Mouse (Mus musculus) erythroblast, embryonic 14.5 days (primary cell): ENCODE results near the gene Mettl24. TPM values are rescaled to one million over a fixed set of nuclear protein-coding genes. Genes with fewer than 3 reads are reported as not detected.

ENCODE experiments used
- H3K27me3 ChIP-seq: 2 replicates; pipeline ENCODE4 v1.6.1; 2012; ENCODE audit warnings: inconsistent platforms; ENCODE audit not compliant: control insufficient read depth
- H3K36me3 ChIP-seq: 2 replicates; pipeline ENCODE4 v1.6.1; 2012; ENCODE audit warnings: mild to moderate bottlenecking, inconsistent platforms; ENCODE audit not compliant: control insufficient read depth
- H3K4me1 ChIP-seq: 2 replicates; pipeline ENCODE4 v1.6.1; 2012; ENCODE audit warnings: inconsistent platforms; ENCODE audit not compliant: control insufficient read depth
- H3K4me3 ChIP-seq: replicated peaks from 2 replicates; pipeline ENCODE3; 2012; ENCODE audit warnings: moderate library complexity, mild to moderate bottlenecking, inconsistent platforms
- H3K9me3 ChIP-seq: 2 replicates; pipeline ENCODE4 v1.6.1; 2012; ENCODE audit warnings: low read length, inconsistent platforms, mixed read lengths; ENCODE audit not compliant: control insufficient read depth
- GATA1 ChIP-seq: IDR thresholded peaks from 2 replicates; pipeline ENCODE4 v1.6.1; 2012; ENCODE audit warnings: low read length, inconsistent platforms, mixed read lengths
- TAL1 ChIP-seq: IDR thresholded peaks from 3 replicates; pipeline ENCODE4 v1.6.1; 2012; ENCODE audit warnings: low read length, inconsistent platforms, mixed read lengths
- polyA plus RNA-seq: library from polyadenylated mRNA; stranded (reverse); fragments of >175 nt; gene quantifications from 2 replicates; pipeline ENCODE4 v1.2.3, GENCODE M21; 2012

Mettl24 gene
- polyA plus RNA-seq, 1 experiment: not detected

DNA sequence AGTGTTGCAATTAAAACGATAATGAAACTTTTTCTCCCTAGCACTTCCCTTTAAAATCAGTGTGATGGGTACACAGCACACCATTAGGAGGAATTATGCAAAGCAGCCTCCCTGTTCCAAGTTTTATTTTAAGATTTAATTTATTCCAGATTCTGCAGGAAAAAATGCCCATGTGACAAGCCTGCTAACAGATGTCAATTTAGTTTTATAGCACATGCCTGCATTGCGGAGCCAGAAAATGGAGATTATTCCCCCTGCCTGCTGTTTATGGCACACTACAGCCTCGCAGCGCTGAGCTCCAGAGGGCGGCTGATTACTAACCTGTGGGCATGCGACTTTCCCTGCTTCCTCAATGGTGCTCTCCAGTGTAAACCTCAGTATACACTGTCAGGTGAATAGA, 79.5 kb downstream of the Mettl24 start:
- no peaks in the 10 kb centered on the region for H3K9me3 ChIP-seq
- H3K27me3 ChIP-seq: no peaks in the 10 kb centered on the region
- no peaks in the 10 kb centered on the region for H3K36me3 ChIP-seq
- no peaks in the 10 kb centered on the region for H3K4me1 ChIP-seq
- H3K4me3 ChIP-seq: no peak overlapping the region
- TF ChIP-seq TAL1 (no peak), GATA1 (no peak)

DNA sequence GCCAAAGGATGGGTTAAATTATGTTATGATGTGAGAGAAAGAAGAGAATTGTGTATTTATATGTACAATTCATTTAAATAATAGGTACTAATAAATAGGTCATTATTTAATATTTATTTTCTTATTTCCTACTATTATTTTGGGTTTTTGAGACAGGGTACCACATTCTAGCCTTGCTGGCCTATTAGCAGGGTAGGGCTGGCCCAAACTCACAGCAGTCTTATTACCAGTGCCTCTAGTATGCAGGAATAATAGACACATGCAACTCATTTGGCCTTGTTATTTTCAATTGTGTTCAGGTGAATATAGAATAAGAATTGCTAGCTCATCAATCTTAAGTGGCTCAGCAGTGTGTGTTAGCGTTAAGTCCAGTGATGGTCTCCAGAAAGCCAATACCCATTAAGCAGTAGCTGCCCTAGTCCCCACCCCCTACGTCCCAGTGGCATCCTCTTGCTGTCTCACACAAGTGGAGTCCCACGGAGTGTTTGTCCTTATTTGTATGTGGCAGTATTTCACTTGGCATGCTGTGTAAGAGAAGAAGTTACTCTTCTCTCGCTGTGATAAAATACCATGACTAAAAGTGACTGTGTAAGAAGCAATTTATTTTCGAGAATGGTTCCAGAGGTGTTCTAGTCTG, 80.1 kb downstream of the Mettl24 start:
- H3K4me3 ChIP-seq: no peak overlapping the region
- H3K27me3 ChIP-seq: no peaks in the 10 kb centered on the region
- no peaks in the 10 kb centered on the region for H3K36me3 ChIP-seq
- H3K4me1 ChIP-seq: no peaks in the 10 kb centered on the region
- H3K9me3 ChIP-seq: no peaks in the 10 kb centered on the region
- TF ChIP-seq GATA1 (no peak), TAL1 (no peak)

DNA sequence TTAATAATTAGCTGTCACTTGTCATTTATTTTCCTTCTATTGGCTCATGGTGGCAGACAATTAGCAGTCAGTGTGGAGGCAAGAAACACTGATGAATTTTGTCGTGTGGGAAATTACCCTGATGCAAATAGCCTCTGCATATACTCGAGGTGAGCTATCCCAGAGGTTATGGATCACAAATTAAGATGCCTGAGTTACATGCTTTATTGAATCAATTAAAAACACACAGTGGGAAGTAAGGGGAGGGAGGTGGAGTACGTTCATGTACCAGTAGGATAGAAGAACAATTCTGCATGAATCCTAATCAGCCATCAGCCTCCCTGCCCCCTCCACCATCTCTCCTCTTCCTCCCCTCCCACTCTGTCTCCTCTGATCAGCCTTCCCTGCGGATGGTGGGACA, 89.2 kb downstream of the Mettl24 start:
- Histone ChIP-seq H3K4me1 (no peaks in the 10 kb centered on the region), H3K27me3 (no peaks in the 10 kb centered on the region), H3K9me3 (no peaks in the 10 kb centered on the region), H3K36me3 (no peaks in the 10 kb centered on the region), H3K4me3 (no peak overlapping the region)
- TF ChIP-seq TAL1 (no peak), GATA1 (no peak)

DNA sequence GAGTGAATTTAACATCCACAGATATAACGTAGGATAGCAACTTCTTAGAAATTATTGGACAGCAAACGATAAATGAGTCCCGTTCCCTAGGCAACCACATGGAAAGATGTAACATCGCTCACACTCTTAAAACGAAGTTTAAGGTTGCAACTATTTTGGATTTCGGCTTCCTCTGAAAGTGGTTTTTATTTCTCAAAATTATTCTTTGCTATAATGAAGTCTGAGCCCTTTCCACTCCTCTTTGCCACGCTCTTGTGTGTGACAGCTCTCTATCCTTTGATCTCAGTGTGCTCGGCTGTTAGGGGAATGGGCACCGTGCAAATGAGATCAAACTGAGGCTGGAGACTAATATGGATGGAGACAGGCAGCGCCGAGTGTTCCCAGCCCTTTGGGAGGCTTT, 92.1 kb downstream of the Mettl24 start:
- H3K27me3 ChIP-seq: no peaks in the 10 kb centered on the region
- no peak for TF ChIP-seq TAL1
- no peak for TF ChIP-seq GATA1
- no peak overlapping the region for H3K4me3 ChIP-seq
- H3K36me3 ChIP-seq: no peaks in the 10 kb centered on the region
- no peaks in the 10 kb centered on the region for H3K4me1 ChIP-seq
- no peaks in the 10 kb centered on the region for H3K9me3 ChIP-seq

DNA sequence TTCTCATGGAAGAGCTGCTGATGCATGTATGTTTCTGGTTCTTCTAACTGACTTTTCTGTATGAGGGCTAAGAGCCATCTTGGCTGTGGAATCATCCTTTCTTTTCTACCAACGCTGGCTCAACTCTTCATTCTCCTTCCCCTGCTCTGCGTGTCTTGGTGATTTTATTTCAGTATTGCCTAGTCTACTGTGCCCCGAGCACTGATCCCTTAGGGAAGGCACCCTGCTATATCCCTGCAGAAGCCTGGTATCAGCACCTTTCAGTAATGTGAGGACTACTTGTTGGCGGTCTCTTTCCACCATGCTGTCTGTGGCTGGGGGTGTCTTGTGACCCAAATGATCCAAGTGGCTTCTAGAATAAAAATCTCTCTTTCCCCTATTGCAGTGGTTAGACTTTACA, 92.6 kb downstream of the Mettl24 start:
- Histone ChIP-seq H3K4me3 (no peak overlapping the region), H3K4me1 (no peaks in the 10 kb centered on the region), H3K27me3 (no peaks in the 10 kb centered on the region), H3K36me3 (no peaks in the 10 kb centered on the region), H3K9me3 (no peaks in the 10 kb centered on the region)
- TF ChIP-seq GATA1 (no peak), TAL1 (no peak)

DNA sequence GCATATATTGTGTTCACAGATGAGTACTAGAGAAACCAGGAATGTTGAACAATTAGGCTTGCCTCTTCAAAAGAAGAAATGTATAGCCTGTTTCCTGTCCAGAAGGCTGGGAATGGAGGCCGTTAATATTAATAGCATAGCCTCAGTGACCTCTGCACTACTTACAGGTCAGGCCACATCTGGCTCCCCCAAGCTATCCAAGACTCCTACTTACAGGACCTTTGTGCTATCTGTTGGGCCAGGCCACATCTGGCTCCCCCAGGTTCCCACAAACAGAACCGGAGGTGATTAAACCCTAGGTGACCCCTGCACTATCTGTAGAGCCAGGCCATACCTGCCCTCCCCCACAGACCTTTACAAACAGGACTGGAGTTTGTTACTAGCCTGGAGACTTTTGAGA, 94.1 kb downstream of the Mettl24 start:
- Histone ChIP-seq H3K36me3 (no peaks in the 10 kb centered on the region), H3K4me1 (no peaks in the 10 kb centered on the region), H3K27me3 (no peaks in the 10 kb centered on the region), H3K9me3 (no peaks in the 10 kb centered on the region), H3K4me3 (no peak overlapping the region)
- TF ChIP-seq TAL1 (no peak), GATA1 (no peak)

DNA sequence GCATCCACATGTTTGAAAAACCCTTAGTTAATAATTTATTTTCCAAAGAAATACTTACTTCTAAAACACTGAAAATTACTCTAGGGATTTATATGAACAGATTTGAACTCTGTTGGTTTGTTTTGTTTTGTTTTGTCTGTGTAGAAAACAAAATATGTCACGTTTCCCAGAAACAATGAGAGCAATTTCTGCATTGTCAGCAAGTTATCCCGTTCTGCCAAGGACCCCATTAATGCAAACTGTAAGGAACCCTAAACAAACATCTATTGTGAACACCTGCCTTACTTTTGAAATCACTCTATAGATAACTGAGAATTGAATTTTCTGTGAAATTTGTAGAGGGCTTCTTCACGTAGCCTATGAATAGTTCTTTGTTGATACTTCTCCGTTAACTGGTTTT, 95.4 kb downstream of the Mettl24 start:
- Histone ChIP-seq H3K36me3 (no peaks in the 10 kb centered on the region), H3K9me3 (no peaks in the 10 kb centered on the region), H3K4me3 (no peak overlapping the region), H3K27me3 (no peaks in the 10 kb centered on the region), H3K4me1 (no peaks in the 10 kb centered on the region)
- no peak for TF ChIP-seq GATA1

DNA sequence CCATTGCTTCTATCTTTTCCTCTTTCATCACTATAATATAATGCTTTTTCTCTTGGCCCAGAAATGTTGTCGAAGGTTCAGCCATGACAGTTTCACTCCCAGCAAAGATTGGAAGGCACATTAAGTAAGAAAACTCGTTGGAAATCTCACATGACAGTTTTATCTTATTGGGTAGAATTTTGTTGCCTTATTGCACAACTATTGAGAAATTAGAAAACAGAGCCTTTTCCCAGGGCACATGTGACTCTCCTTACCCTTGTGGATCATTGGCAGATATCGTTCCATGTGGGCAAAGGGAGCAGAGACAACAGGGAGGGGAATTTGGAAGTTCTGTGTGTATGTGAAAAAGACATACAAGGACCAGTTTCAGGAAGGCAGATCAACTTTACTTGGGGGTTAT, 107.3 kb downstream of the Mettl24 start:
- Histone ChIP-seq H3K36me3 (no peaks in the 10 kb centered on the region), H3K4me3 (no peak overlapping the region), H3K27me3 (no peaks in the 10 kb centered on the region), H3K9me3 (peaks cover 3% of the 10 kb centered on the region; the same call in 1 of the 2 replicates), H3K4me1 (no peaks in the 10 kb centered on the region)
- TF ChIP-seq GATA1: no peak
- TF ChIP-seq TAL1: no peak

DNA sequence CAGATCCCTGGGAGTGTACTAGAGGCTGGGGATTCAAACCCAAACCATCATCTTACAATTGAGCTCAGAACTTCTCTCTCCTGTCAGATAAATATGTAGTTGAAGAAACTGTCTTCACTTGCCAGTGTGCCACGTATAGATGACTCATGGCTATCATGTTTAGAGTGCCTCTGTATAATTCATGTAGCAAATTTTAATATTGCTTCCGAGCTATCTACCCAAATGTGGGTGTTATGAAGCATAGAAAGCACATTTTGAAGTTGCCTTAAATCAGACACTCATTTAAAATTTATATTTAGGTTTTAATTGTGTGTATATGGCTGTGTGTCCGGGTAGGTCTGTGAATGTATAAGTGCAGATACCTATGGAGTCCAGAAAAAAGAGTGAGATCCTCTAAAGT, 109.0 kb downstream of the Mettl24 start:
- no peak for TF ChIP-seq GATA1
- TF ChIP-seq TAL1: no peak
- peaks cover 1% of the 10 kb centered on the region; the same call in 1 of the 2 replicates for H3K9me3 ChIP-seq
- H3K4me3 ChIP-seq: no peak overlapping the region
- H3K4me1 ChIP-seq: no peaks in the 10 kb centered on the region
- no peaks in the 10 kb centered on the region for H3K36me3 ChIP-seq
- H3K27me3 ChIP-seq: no peaks in the 10 kb centered on the region

DNA sequence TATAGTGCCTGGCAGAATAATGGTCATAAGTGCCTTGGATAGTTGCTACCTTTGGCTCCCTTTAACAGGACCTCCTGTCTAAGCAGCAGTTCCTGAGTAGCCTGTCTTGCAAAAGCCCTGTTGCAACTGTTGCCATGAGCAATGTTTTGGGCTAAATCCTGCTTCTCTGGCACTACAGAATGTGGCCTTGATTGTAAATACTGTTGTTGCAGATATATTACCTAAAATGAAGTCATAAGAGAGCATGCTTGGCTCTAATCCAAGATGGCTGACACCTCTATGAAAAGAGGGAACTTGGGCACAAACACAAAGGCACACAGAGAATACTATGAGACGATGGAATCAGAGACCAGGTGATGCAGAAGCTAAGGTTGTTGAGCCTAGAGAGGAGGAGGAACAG, 122.1 kb downstream of the Mettl24 start:
- Histone ChIP-seq H3K36me3 (no peaks in the 10 kb centered on the region), H3K9me3 (no peaks in the 10 kb centered on the region), H3K27me3 (no peaks in the 10 kb centered on the region; the same call in 1 of the 2 replicates), H3K4me1 (no peaks in the 10 kb centered on the region), H3K4me3 (no peak overlapping the region)
- TF ChIP-seq TAL1 (no peak), GATA1 (no peak)
